Mouse (Mus musculus) bone marrow macrophage, adult 2 months (primary cell): Measurements from ENCODE around the gene Fars2.

Experiments
- CTCF ChIP-seq: IDR thresholded peaks from 2 replicates; pipeline ENCODE4 v1.5.1; 2012; ENCODE audit warnings: low read depth, mild to moderate bottlenecking, low read length, moderate library complexity
- POLR2A ChIP-seq: IDR thresholded peaks from 2 replicates; pipeline ENCODE4 v1.6.1; 2012; ENCODE audit warnings: mild to moderate bottlenecking, low read depth, low read length, borderline replicate concordance

DNA sequence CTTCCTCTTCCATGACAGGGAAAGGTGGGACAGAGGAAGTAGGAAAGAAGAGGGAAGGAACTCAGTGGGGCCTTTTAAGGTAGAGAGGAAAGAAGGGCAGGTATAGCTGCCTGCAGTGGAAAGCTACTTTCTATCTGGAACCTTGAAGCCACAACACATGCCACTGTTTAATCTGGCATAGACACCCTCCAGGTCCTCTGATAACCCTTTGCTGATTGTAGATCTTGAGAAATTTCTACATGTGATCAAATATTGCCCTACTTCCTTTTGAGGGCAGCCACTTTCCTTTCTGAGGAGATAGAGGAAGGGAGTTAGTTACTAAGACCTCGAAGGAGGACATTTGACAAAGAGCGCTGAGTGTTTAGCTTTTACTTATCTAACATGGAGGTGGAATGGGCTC, 207.4 kb downstream of the Fars2 start:
- TF ChIP-seq POLR2A: no peak
- TF ChIP-seq CTCF: no peak
